Mouse (Mus musculus): ENCODE measurements around the gene Fgb. TPM values are rescaled to one million over a fixed set of nuclear protein-coding genes. Genes with fewer than 3 reads are reported as not detected.

The Fgb gene
- polyA plus RNA-seq, 1 experiment from 2014 or later, result 25.9 TPM

GRCm38 (mm10) chr3:83053758-83054157, 4.1 kb upstream of the Fgb start:
- Histone ChIP-seq H3K27me3 (replicated peaks) (no peaks in the 10 kb centered on the region), H3K27ac (no peak overlapping the region), H3K4me2 (no peak overlapping the region; the same call in 1 of the 2 replicates), H3K9ac (no peak overlapping the region), H3K9me3 (no peaks in the 10 kb centered on the region), H3K4me3 (replicated peaks) (no peak overlapping the region), H3K4me1 (peaks cover 5% of the 10 kb centered on the region; the same call in 1 of the 2 replicates), H3K36me3 (peaks cover 5% of the 10 kb centered on the region; the same call in 1 of the 2 replicates)
- no peak for ATAC-seq (ENCODE audit: insufficient read depth, low FRiP score, low read depth)
- 25% methylated on average over 10 of the region's 10 CpGs for WGBS

GRCm38 (mm10) chr3:83053126-83053525, 3.5 kb upstream of the Fgb start:
- Histone ChIP-seq H3K9me3 (no peaks in the 10 kb centered on the region), H3K27ac (no peak overlapping the region), H3K4me3 (replicated peaks) (no peak overlapping the region), H3K9ac (no peak overlapping the region), H3K27me3 (replicated peaks) (no peaks in the 10 kb centered on the region), H3K36me3 (no peaks in the 10 kb centered on the region), H3K4me1 (peaks cover 5% of the 10 kb centered on the region; the same call in 1 of the 2 replicates), H3K4me2 (no peak overlapping the region)
- 83% methylated on average over 7 of the region's 7 CpGs for WGBS
- no peak for ATAC-seq (ENCODE audit: insufficient read depth, low FRiP score, low read depth)

GRCm38 (mm10) chr3:83052102-83052501, 2.4 kb upstream of the Fgb start:
- no peaks in the 10 kb centered on the region for H3K9me3 ChIP-seq
- ATAC-seq (ENCODE audit: insufficient read depth, low FRiP score, low read depth), result no peak
- H3K36me3 ChIP-seq, result no peaks in the 10 kb centered on the region
- no peaks in the 10 kb centered on the region for H3K27me3 ChIP-seq (replicated peaks)
- H3K4me1 ChIP-seq, result peaks cover 5% of the 10 kb centered on the region; the same call in 1 of the 2 replicates
- H3K4me3 ChIP-seq (replicated peaks), result no peak overlapping the region
- 68% methylated on average over 5 of the region's 5 CpGs for WGBS
- H3K4me2 ChIP-seq, result no peak overlapping the region
- no peak overlapping the region for H3K9ac ChIP-seq
- no peak overlapping the region for H3K27ac ChIP-seq

GRCm38 (mm10) chr3:83050661-83051060, 998 bp upstream of the Fgb start:
- Histone ChIP-seq H3K9me3 (no peaks in the 10 kb centered on the region), H3K4me1 (no peaks in the 10 kb centered on the region), H3K4me2 (no peak overlapping the region), H3K27ac (no peak overlapping the region), H3K27me3 (replicated peaks) (no peaks in the 10 kb centered on the region), H3K4me3 (replicated peaks) (no peak overlapping the region), H3K9ac (no peak overlapping the region), H3K36me3 (no peaks in the 10 kb centered on the region)
- no peak for ATAC-seq (ENCODE audit: insufficient read depth, low FRiP score, low read depth)
- 62% methylated on average over 5 of the region's 5 CpGs for WGBS

GRCm38 (mm10) chr3:83046649-83047048, 3.0 kb downstream of the Fgb start:
- H3K36me3 ChIP-seq, result no peaks in the 10 kb centered on the region
- no peaks in the 10 kb centered on the region for H3K9me3 ChIP-seq
- no peak overlapping the region for H3K9ac ChIP-seq
- no peak overlapping the region for H3K4me3 ChIP-seq (replicated peaks)
- no peaks in the 10 kb centered on the region for H3K27me3 ChIP-seq (replicated peaks)
- no peak for ATAC-seq (ENCODE audit: insufficient read depth, low FRiP score, low read depth)
- WGBS, result 81% methylated on average over 11 of the region's 11 CpGs
- no peak overlapping the region for H3K4me2 ChIP-seq
- H3K4me1 ChIP-seq, result no peaks in the 10 kb centered on the region
- no peak overlapping the region for H3K27ac ChIP-seq

GRCm38 (mm10) chr3:83042451-83042850, 7.2 kb downstream of the Fgb start:
- Histone ChIP-seq H3K27me3 (replicated peaks) (no peaks in the 10 kb centered on the region), H3K36me3 (no peaks in the 10 kb centered on the region), H3K27ac (no peak overlapping the region), H3K4me3 (replicated peaks) (no peak overlapping the region), H3K9ac (no peak overlapping the region), H3K9me3 (no peaks in the 10 kb centered on the region), H3K4me1 (no peaks in the 10 kb centered on the region), H3K4me2 (no peak overlapping the region)
- 89% methylated on average over 5 of the region's 5 CpGs for WGBS
- ATAC-seq (ENCODE audit: insufficient read depth, low FRiP score, low read depth), result no peak

- no peaks in the 10 kb centered on the region for H3K27me3 ChIP-seq (replicated peaks)
- no peaks in the 10 kb centered on the region for H3K4me1 ChIP-seq
- peak; percentile 50; the same call in 1 of the 2 replicates for ATAC-seq (ENCODE audit: insufficient read depth, low FRiP score, low read depth)
- no peak overlapping the region for H3K4me3 ChIP-seq (replicated peaks)
- no peak overlapping the region for H3K27ac ChIP-seq
- H3K9me3 ChIP-seq, result no peaks in the 10 kb centered on the region
- WGBS, result 55% methylated on average over 4 of the region's 4 CpGs
- no peak overlapping the region for H3K4me2 ChIP-seq
- H3K9ac ChIP-seq, result no peak overlapping the region
- H3K36me3 ChIP-seq, result no peaks in the 10 kb centered on the region
Observed at GRCm38 (mm10) chr3:83039666-83040065, 10.0 kb downstream of the Fgb start.

- peak; percentile 22; the same call in 1 of the 2 replicates for ATAC-seq (ENCODE audit: insufficient read depth, low FRiP score, low read depth)
- H3K4me1 ChIP-seq, result no peaks in the 10 kb centered on the region
- no peaks in the 10 kb centered on the region for H3K9me3 ChIP-seq
- H3K9ac ChIP-seq, result no peak overlapping the region
- whole genome bisulfite sequencing, result 52% methylated on average over 2 of the region's 2 CpGs
- H3K27ac ChIP-seq, result no peak overlapping the region
- no peaks in the 10 kb centered on the region for H3K36me3 ChIP-seq
- H3K4me3 ChIP-seq (replicated peaks), result no peak overlapping the region
- H3K4me2 ChIP-seq, result no peak overlapping the region
- H3K27me3 ChIP-seq (replicated peaks), result no peaks in the 10 kb centered on the region
Observed at GRCm38 (mm10) chr3:83038865-83039264, 10.8 kb downstream of the Fgb start.

GRCm38 (mm10) chr3:83033801-83034200, 15.9 kb downstream of the Fgb start:
- WGBS, result 76% methylated on average over 8 of the region's 8 CpGs
- Histone ChIP-seq H3K4me3 (replicated peaks) (no peak overlapping the region), H3K4me2 (no peak overlapping the region), H3K9me3 (no peaks in the 10 kb centered on the region), H3K36me3 (no peaks in the 10 kb centered on the region), H3K4me1 (no peaks in the 10 kb centered on the region), H3K9ac (no peak overlapping the region), H3K27ac (no peak overlapping the region), H3K27me3 (replicated peaks) (no peaks in the 10 kb centered on the region)
- ATAC-seq (ENCODE audit: insufficient read depth, low FRiP score, low read depth), result no peak

- no peak overlapping the region for H3K4me2 ChIP-seq
- H3K4me3 ChIP-seq (replicated peaks), result no peak overlapping the region
- H3K27me3 ChIP-seq (replicated peaks), result no peaks in the 10 kb centered on the region
- 57% methylated on average over 13 of the region's 13 CpGs for WGBS
- no peak overlapping the region for H3K27ac ChIP-seq
- H3K4me1 ChIP-seq, result no peaks in the 10 kb centered on the region
- no peaks in the 10 kb centered on the region for H3K9me3 ChIP-seq
- no peaks in the 10 kb centered on the region for H3K36me3 ChIP-seq
- no peak overlapping the region for H3K9ac ChIP-seq
- no peak for ATAC-seq (ENCODE audit: insufficient read depth, low FRiP score, low read depth)
Observed at GRCm38 (mm10) chr3:83032746-83033308, 16.8 kb downstream of the Fgb start.

- Histone ChIP-seq H3K4me2 (no peak overlapping the region), H3K9me3 (no peaks in the 10 kb centered on the region), H3K36me3 (no peaks in the 10 kb centered on the region), H3K9ac (no peak overlapping the region), H3K27ac (no peak overlapping the region), H3K4me3 (replicated peaks) (no peak overlapping the region), H3K4me1 (no peaks in the 10 kb centered on the region), H3K27me3 (replicated peaks) (no peaks in the 10 kb centered on the region)
- no peak for ATAC-seq (ENCODE audit: insufficient read depth, low FRiP score, low read depth)
- 87% methylated on average over 4 of the region's 4 CpGs for WGBS
Observed at GRCm38 (mm10) chr3:83030331-83030730, 19.3 kb downstream of the Fgb start.

- no peak overlapping the region for H3K27ac ChIP-seq
- H3K9me3 ChIP-seq, result no peaks in the 10 kb centered on the region
- no peak for ATAC-seq (ENCODE audit: insufficient read depth, low FRiP score, low read depth)
- 89% methylated on average over 9 of the region's 9 CpGs for WGBS
- no peaks in the 10 kb centered on the region for H3K4me1 ChIP-seq
- no peak overlapping the region for H3K4me2 ChIP-seq
- no peak overlapping the region for H3K4me3 ChIP-seq (replicated peaks)
- no peaks in the 10 kb centered on the region for H3K36me3 ChIP-seq
- H3K9ac ChIP-seq, result no peak overlapping the region
- H3K27me3 ChIP-seq (replicated peaks), result no peaks in the 10 kb centered on the region
Observed at GRCm38 (mm10) chr3:83027546-83028251, 22.0 kb downstream of the Fgb start.

Measured in stomach, embryonic 15.5 days (tissue).